Mouse (Mus musculus) lung, postnatal 4 days (tissue): Measurements from ENCODE around the gene Atg14.
"Not testable (repeated sequence)": the region's sequence is repeated elsewhere in the genome, so short reads cannot be mapped to it uniquely, and the experiment has no call there.

Experiments
- DNase-seq, 2 experiments: peaks; one replicate each; pipeline ENCODE4 v3.0.0; 2021

The Atg14 gene

GRCm38 (mm10) chr14:47570549-47570948 lies at the start of gene Atg14:
Gene Atg14 (minus strand): TSS chr14:47570649.
- DNase-seq = not testable (repeated sequence)

GRCm38 (mm10) chr14:47618891-47619290 lies 48.4 kb upstream of the Atg14 start:
- no peak for DNase-seq

- DNase-seq = no peak
These were observed 42.8 kb upstream of the Atg14 start for GRCm38 (mm10) chr14:47613254-47613653.

- DNase-seq = peak in 1 of 2 experiments; percentile 65
These were observed 27.5 kb upstream of the Atg14 start for GRCm38 (mm10) chr14:47597942-47598388.

GRCm38 (mm10) chr14:47594426-47595103 lies 24.1 kb upstream of the Atg14 start:
- DNase-seq = no peak

GRCm38 (mm10) chr14:47590391-47590975 lies 20.0 kb upstream of the Atg14 start:
- DNase-seq = no peak

- no peak for DNase-seq
These were observed 19.0 kb upstream of the Atg14 start for GRCm38 (mm10) chr14:47589444-47589843.

GRCm38 (mm10) chr14:47584346-47584745 lies 13.9 kb upstream of the Atg14 start:
- no peak for DNase-seq

GRCm38 (mm10) chr14:47581681-47582080 lies 11.2 kb upstream of the Atg14 start:
- no peak for DNase-seq

GRCm38 (mm10) chr14:47581280-47581679 lies 10.8 kb upstream of the Atg14 start:
- DNase-seq = no peak

GRCm38 (mm10) chr14:47578086-47578485 lies 7.6 kb upstream of the Atg14 start:
- DNase-seq = no peak

- DNase-seq = no peak
These were observed 6.2 kb upstream of the Atg14 start for GRCm38 (mm10) chr14:47576687-47577086.

GRCm38 (mm10) chr14:47574721-47575120 lies 4.3 kb upstream of the Atg14 start:
- DNase-seq = no peak

GRCm38 (mm10) chr14:47572707-47573106 lies 2.3 kb upstream of the Atg14 start:
- DNase-seq = no peak

GRCm38 (mm10) chr14:47567962-47568652 lies 2.3 kb downstream of the Atg14 start:
- DNase-seq = peak; percentile 96 to 97

GRCm38 (mm10) chr14:47563106-47563505 lies 7.3 kb downstream of the Atg14 start:
- no peak for DNase-seq

GRCm38 (mm10) chr14:47562530-47562929 lies 7.9 kb downstream of the Atg14 start:
- no peak for DNase-seq

GRCm38 (mm10) chr14:47560714-47561113 lies 9.7 kb downstream of the Atg14 start:
- DNase-seq = no peak

GRCm38 (mm10) chr14:47555225-47555624 lies 15.2 kb downstream of the Atg14 start:
- no peak for DNase-seq

- no peak for DNase-seq
These were observed 16.2 kb downstream of the Atg14 start for GRCm38 (mm10) chr14:47554236-47554635.

- no peak for DNase-seq
These were observed 17.1 kb downstream of the Atg14 start for GRCm38 (mm10) chr14:47553380-47553779.

GRCm38 (mm10) chr14:47551668-47552067 lies 18.8 kb downstream of the Atg14 start:
- no peak for DNase-seq

GRCm38 (mm10) chr14:47544877-47545276 lies 25.6 kb downstream of the Atg14 start:
- no peak for DNase-seq

- no peak for DNase-seq
These were observed 26.2 kb downstream of the Atg14 start for GRCm38 (mm10) chr14:47544286-47544685.
